Mouse (Mus musculus) megakaryocyte, embryonic 14.5 days (primary cell): ENCODE results near the gene Pdzd9. TPM values are rescaled to one million over a fixed set of nuclear protein-coding genes. Genes with fewer than 3 reads are reported as not detected.
A peak's percentile ranks its signal among the peaks of the same experiment; 100 is the strongest.

Source experiments
- H3K27me3 ChIP-seq: replicated peaks from 2 replicates; pipeline ENCODE3; 2012; ENCODE audit warnings: inconsistent platforms
- H3K36me3 ChIP-seq: replicated peaks from 2 replicates; pipeline ENCODE3; 2012; ENCODE audit warnings: low read length, inconsistent platforms, mixed read lengths
- H3K4me1 ChIP-seq: 2 replicates; pipeline ENCODE4 v1.6.1; 2012; ENCODE audit warnings: inconsistent platforms
- H3K4me3 ChIP-seq: replicated peaks from 2 replicates; pipeline ENCODE3; 2012; ENCODE audit warnings: moderate library complexity, mild to moderate bottlenecking, inconsistent platforms
- H3K9me3 ChIP-seq: 2 replicates; pipeline ENCODE4 v1.6.1; 2012; ENCODE audit warnings: inconsistent platforms
- FLI1 ChIP-seq: IDR thresholded peaks from 2 replicates; pipeline ENCODE4 v1.6.1; 2012; ENCODE audit warnings: low read length, inconsistent platforms, mixed read lengths
- GATA1 ChIP-seq: IDR thresholded peaks from 3 replicates; pipeline ENCODE4 v1.6.1; 2012; ENCODE audit warnings: mixed read lengths, low read length, inconsistent platforms, borderline replicate concordance
- polyA plus RNA-seq: library from polyadenylated mRNA; stranded (reverse); fragments of >175 nt; gene quantifications from 2 replicates; pipeline ENCODE4 v1.2.3, GENCODE M21; 2012; ENCODE audit warnings: low replicate concordance; ENCODE audit not compliant: insufficient read depth

Pdzd9 gene
- polyA plus RNA-seq, 1 experiment, result not detected

GRCm38 (mm10) chr7:120690634-120691033 lies 20.5 kb upstream of the Pdzd9 start:
- Histone ChIP-seq H3K4me3 (no peak overlapping the region), H3K36me3 (peaks cover 52% of the 10 kb centered on the region), H3K9me3 (no peaks in the 10 kb centered on the region), H3K27me3 (no peaks in the 10 kb centered on the region), H3K4me1 (peaks cover 60% of the 10 kb centered on the region)
- TF ChIP-seq FLI1 (no peak), GATA1 (no peak)

- Histone ChIP-seq H3K9me3 (no peaks in the 10 kb centered on the region), H3K36me3 (peaks cover 25% of the 10 kb centered on the region), H3K4me3 (peak overlapping the region; percentile 42), H3K27me3 (no peaks in the 10 kb centered on the region), H3K4me1 (peaks cover 75% of the 10 kb centered on the region)
- no peak for TF ChIP-seq GATA1
- TF ChIP-seq FLI1, result no peak
Observed at GRCm38 (mm10) chr7:120685227-120685626, 15.1 kb upstream of the Pdzd9 start.

GRCm38 (mm10) chr7:120684731-120685161 lies 14.6 kb upstream of the Pdzd9 start:
- H3K27me3 ChIP-seq, result no peaks in the 10 kb centered on the region
- no peaks in the 10 kb centered on the region for H3K9me3 ChIP-seq
- H3K4me1 ChIP-seq, result peaks cover 75% of the 10 kb centered on the region
- TF ChIP-seq GATA1 (no peak), FLI1 (no peak)
- H3K36me3 ChIP-seq, result peaks cover 22% of the 10 kb centered on the region
- H3K4me3 ChIP-seq, result peak overlapping the region; percentile 53

GRCm38 (mm10) chr7:120682002-120682401 lies 11.9 kb upstream of the Pdzd9 start:
- no peak for TF ChIP-seq GATA1
- no peak for TF ChIP-seq FLI1
- Histone ChIP-seq H3K36me3 (peaks cover 9% of the 10 kb centered on the region), H3K4me1 (peaks cover 71% of the 10 kb centered on the region), H3K4me3 (no peak overlapping the region), H3K9me3 (no peaks in the 10 kb centered on the region), H3K27me3 (no peaks in the 10 kb centered on the region)

- Histone ChIP-seq H3K4me3 (peak overlapping the region; percentile 98), H3K9me3 (no peaks in the 10 kb centered on the region), H3K27me3 (no peaks in the 10 kb centered on the region), H3K4me1 (peaks cover 74% of the 10 kb centered on the region), H3K36me3 (peaks cover 19% of the 10 kb centered on the region)
- no peak for TF ChIP-seq GATA1
- TF ChIP-seq FLI1, result no peak
Observed at GRCm38 (mm10) chr7:120679023-120679422, 8.9 kb upstream of the Pdzd9 start.

GRCm38 (mm10) chr7:120677764-120678531 lies 7.8 kb upstream of the Pdzd9 start:
- Histone ChIP-seq H3K36me3 (peaks cover 19% of the 10 kb centered on the region), H3K9me3 (no peaks in the 10 kb centered on the region), H3K4me3 (peak overlapping the region; percentile 98), H3K27me3 (no peaks in the 10 kb centered on the region), H3K4me1 (peaks cover 74% of the 10 kb centered on the region)
- no peak for TF ChIP-seq GATA1
- TF ChIP-seq FLI1, result no peak

GRCm38 (mm10) chr7:120677001-120677643 lies 7.0 kb upstream of the Pdzd9 start, which contains the start of gene Mosmo:
TSS of gene Mosmo (plus strand) at chr7:120677618.
- Histone ChIP-seq H3K27me3 (no peaks in the 10 kb centered on the region), H3K4me3 (peak within 1 kb of the TSS; percentile 98), H3K4me1 (peaks cover 67% of the 10 kb centered on the region), H3K36me3 (peaks cover 12% of the 10 kb centered on the region), H3K9me3 (no peaks in the 10 kb centered on the region)
- no peak for TF ChIP-seq GATA1
- no peak for TF ChIP-seq FLI1

- Histone ChIP-seq H3K36me3 (peaks cover 11% of the 10 kb centered on the region), H3K4me3 (no peak overlapping the region), H3K4me1 (peaks cover 37% of the 10 kb centered on the region), H3K27me3 (peaks cover 18% of the 10 kb centered on the region), H3K9me3 (no peaks in the 10 kb centered on the region)
- TF ChIP-seq FLI1 (no peak), GATA1 (no peak)
Observed at GRCm38 (mm10) chr7:120671271-120671670, 1.1 kb upstream of the Pdzd9 start.

- H3K27me3 ChIP-seq, result peaks cover 2% of the 10 kb centered on the region
- H3K4me1 ChIP-seq, result peaks cover 13% of the 10 kb centered on the region
- no peaks in the 10 kb centered on the region for H3K9me3 ChIP-seq
- TF ChIP-seq GATA1 (no peak), FLI1 (no peak)
- H3K36me3 ChIP-seq, result peaks cover 39% of the 10 kb centered on the region
- no peak overlapping the region for H3K4me3 ChIP-seq
Observed at GRCm38 (mm10) chr7:120662079-120662478, 8.1 kb downstream of the Pdzd9 start.

GRCm38 (mm10) chr7:120647849-120648248 lies 22.3 kb downstream of the Pdzd9 start:
- Histone ChIP-seq H3K36me3 (peaks cover 99% of the 10 kb centered on the region), H3K4me3 (no peak overlapping the region), H3K9me3 (no peaks in the 10 kb centered on the region), H3K4me1 (no peaks in the 10 kb centered on the region), H3K27me3 (no peaks in the 10 kb centered on the region)
- TF ChIP-seq FLI1 (no peak), GATA1 (no peak)
